Mouse (Mus musculus) lung, postnatal 0 days (tissue): ENCODE measurements around the gene Dppa3. TPM values are rescaled to one million over a fixed set of nuclear protein-coding genes. Genes with fewer than 3 reads are reported as not detected.

Experiments used
- ATAC-seq: fragments of 200-750 bp; cut with Nextera tagmentation; 2 replicates; pipeline ENCODE4 v1.8.0; 2017; ENCODE audit warnings: moderate library complexity
- DNase-seq: peaks from one replicate; pipeline ENCODE4 v3.0.0-alpha.2; 2016; ENCODE audit warnings: low spot score
- H3K27ac ChIP-seq: fragments of 300-500 bp; sonication (generic); 2 replicates; pipeline ENCODE4 v1.5.1; 2014; ENCODE audit warnings: antibody characterized with exemption, mild to moderate bottlenecking, low read length, mixed read lengths
- H3K27me3 ChIP-seq: fragments of 300-500 bp; sonication (generic); replicated peaks from 2 replicates; pipeline ENCODE4 v1.6.1; 2014; ENCODE audit warnings: low read length, mixed read lengths; ENCODE audit not compliant: insufficient read depth
- H3K36me3 ChIP-seq: fragments of 300-500 bp; sonication (generic); 2 replicates; pipeline ENCODE4 v1.6.1; 2014; ENCODE audit warnings: low read length, mixed read lengths; ENCODE audit not compliant: insufficient read depth
- H3K4me1 ChIP-seq: fragments of 300-500 bp; sonication (generic); 2 replicates; pipeline ENCODE4 v1.6.1; 2014; ENCODE audit warnings: antibody characterized with exemption, low read depth, low read length, mixed read lengths; ENCODE audit not compliant: insufficient read depth
- H3K4me2 ChIP-seq: fragments of 300-500 bp; sonication (generic); replicated peaks from 2 replicates; pipeline ENCODE4 v1.6.1; 2014; ENCODE audit warnings: low read depth, mild to moderate bottlenecking, low read length, moderate library complexity, mixed read lengths
- H3K4me3 ChIP-seq: fragments of 300-500 bp; sonication (generic); 2 replicates; pipeline ENCODE4 v1.5.1; 2014; ENCODE audit warnings: low read depth, low read length
- H3K9ac ChIP-seq: fragments of 300-500 bp; sonication (generic); replicated peaks from 2 replicates; pipeline ENCODE4 v1.6.1; 2014; ENCODE audit warnings: low read depth, mild to moderate bottlenecking
- H3K9me3 ChIP-seq: fragments of 300-500 bp; sonication (generic); 2 replicates; pipeline ENCODE4 v1.6.1; 2016; ENCODE audit warnings: low read length, mixed read lengths
- CTCF ChIP-seq: IDR thresholded peaks from 2 replicates; pipeline ENCODE4 v1.5.1; 2016; ENCODE audit warnings: antibody characterized with exemption, mild to moderate bottlenecking
- EP300 ChIP-seq: IDR thresholded peaks from 2 replicates; pipeline ENCODE4 v1.6.1; 2016; ENCODE audit warnings: antibody characterized with exemption, mild to moderate bottlenecking, control low read depth
- WGBS: fragments of 180-500 bp; shearing (Covaris S2); extraction: QIAGEN DNeasy Blood & Tissue Kit; methylation state at CpG from one replicate; pipeline ENCODE4 v1.1.7; 2014; 5-methylcytosine and 5-hydroxymethylcytosine counted together
- polyA plus RNA-seq: library from polyadenylated mRNA; unstranded; fragments of >200 nt; fragmentation: Nextera tagmentation; extraction: Ambion mirVana; gene quantifications from 2 replicates; pipeline ENCODE4 v1.2.1, GENCODE M21; 2015

The Dppa3 gene
- polyA plus RNA-seq, 1 experiment from 2014 or later, result not detected

DNA sequence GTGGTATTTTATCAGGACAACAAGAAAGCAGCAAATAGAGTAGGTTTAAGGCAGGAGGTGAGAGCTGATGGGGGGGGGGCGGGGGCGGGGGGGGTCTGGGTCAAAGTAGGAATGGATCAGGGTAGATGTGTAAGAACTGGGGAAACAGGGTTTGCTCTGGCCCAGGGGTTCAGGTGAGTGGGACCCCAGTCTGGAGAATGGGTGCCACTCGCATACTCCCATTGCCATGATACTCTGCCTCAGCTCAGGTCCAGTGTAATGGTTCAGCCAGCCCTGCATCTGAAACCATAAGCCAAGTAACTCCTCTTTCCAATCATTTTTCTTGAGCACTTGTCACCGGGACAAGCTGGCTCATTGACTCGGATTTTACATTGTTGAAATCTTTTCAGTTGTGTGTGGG lies 42.6 kb downstream of the Dppa3 start:
- no peak overlapping the region for H3K9ac ChIP-seq
- H3K4me3 ChIP-seq, result no peak overlapping the region
- no peak for TF ChIP-seq EP300
- no peak for DNase-seq
- no peaks in the 10 kb centered on the region for H3K27me3 ChIP-seq
- no peaks in the 10 kb centered on the region for H3K9me3 ChIP-seq
- H3K4me1 ChIP-seq, result no peaks in the 10 kb centered on the region
- H3K27ac ChIP-seq, result no peak overlapping the region
- WGBS, result 66% methylated on average over 5 of the region's 5 CpGs
- no peaks in the 10 kb centered on the region for H3K36me3 ChIP-seq
- H3K4me2 ChIP-seq, result no peak overlapping the region
- no peak for ATAC-seq

DNA sequence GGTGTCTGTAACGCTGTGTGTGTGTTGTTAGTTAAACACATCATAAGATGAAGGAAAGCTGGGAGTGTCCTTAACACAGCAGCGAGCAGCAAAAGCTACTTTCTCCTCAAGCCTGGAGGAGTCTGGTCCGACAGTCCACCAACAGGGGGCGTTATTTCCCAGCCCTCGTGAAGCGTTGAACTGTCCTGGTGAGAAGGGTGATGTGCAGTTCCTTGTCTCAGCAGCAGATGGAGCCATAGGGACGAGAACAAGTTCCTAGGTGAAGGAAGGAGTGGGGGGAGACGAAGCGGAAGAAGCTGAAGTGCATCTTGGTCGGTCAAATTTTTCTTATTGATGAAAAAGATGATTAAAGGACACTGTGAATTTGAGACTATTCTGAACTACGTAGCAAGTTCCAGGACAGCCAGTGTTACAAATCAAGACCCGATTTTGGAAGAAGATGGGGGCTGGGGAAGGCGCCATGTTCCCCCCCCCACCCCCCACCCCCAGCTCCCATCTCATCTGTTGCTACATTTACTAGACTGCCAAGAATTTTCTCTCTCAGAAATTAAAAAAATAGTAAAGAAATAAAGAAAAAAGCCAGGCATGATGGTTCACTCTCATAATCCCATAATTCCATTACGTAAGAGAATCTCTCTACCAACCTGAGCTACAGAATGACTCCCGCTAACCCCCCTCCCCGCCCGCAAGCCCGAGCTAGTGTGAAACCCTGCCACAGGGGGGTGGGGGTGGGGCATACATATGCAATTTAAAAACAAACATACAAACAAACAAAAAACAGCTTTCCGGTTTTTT lies 43.4 kb downstream of the Dppa3 start:
- Histone ChIP-seq H3K4me2 (peak overlapping the region; percentile 35), H3K4me1 (no peaks in the 10 kb centered on the region), H3K36me3 (no peaks in the 10 kb centered on the region), H3K27me3 (no peaks in the 10 kb centered on the region), H3K9ac (no peak overlapping the region), H3K27ac (no peak overlapping the region), H3K9me3 (no peaks in the 10 kb centered on the region), H3K4me3 (no peak overlapping the region)
- TF ChIP-seq CTCF (peak; percentile 100), EP300 (no peak)
- ATAC-seq (peak; percentile 77), DNase-seq (peak; percentile 94)
- WGBS, result 9% methylated on average over 19 of the region's 19 CpGs

DNA sequence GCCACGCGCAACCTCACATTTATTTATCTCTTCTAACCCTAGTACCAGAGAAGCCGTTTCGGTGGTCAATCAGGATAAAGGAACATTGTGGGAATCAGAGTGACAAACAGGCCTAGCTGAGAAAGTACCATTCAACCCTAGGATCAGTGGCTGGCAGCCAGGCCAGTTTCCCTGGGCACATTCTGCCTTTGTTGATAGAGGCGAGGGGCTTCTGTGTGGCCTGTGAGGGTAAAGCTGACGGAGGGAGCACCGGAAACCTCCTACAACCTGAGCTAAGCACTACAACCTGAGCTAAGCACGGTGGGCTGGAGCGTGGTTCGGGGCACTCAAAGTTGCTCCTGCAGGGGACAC lies 44.0 kb downstream of the Dppa3 start:
- no peaks in the 10 kb centered on the region for H3K9me3 ChIP-seq
- TF ChIP-seq CTCF, result no peak
- TF ChIP-seq EP300, result no peak
- H3K4me1 ChIP-seq, result no peaks in the 10 kb centered on the region
- no peak overlapping the region for H3K9ac ChIP-seq
- ATAC-seq, result no peak
- H3K27ac ChIP-seq, result no peak overlapping the region
- H3K4me2 ChIP-seq, result peak overlapping the region; percentile 35; the same call in 1 of the 2 replicates
- WGBS, result 28% methylated on average over 10 of the region's 10 CpGs
- no peaks in the 10 kb centered on the region for H3K27me3 ChIP-seq
- H3K36me3 ChIP-seq, result no peaks in the 10 kb centered on the region
- no peak for DNase-seq
- no peak overlapping the region for H3K4me3 ChIP-seq

DNA sequence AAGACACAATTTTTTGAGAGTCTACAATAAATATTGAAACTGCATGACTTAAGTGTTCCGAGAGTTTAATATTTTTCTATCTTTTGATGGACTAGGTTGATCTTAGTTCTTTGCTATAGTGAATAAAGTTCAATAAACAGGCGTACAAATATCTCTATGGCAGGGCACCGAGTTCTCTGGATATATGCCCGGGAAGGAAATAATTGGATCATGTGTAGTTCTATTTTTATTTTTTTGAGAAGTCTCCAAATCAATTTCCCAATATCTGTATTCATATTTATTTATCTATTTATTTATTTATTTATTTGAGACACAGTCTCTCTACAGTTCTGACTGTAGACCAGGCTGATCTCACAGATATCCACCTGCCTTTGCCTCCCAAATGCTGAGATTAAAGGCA lies 44.6 kb downstream of the Dppa3 start:
- H3K4me1 ChIP-seq, result no peaks in the 10 kb centered on the region
- ATAC-seq (no peak), DNase-seq (no peak)
- H3K36me3 ChIP-seq, result no peaks in the 10 kb centered on the region
- 84% methylated on average over 4 of the region's 4 CpGs for WGBS
- H3K27ac ChIP-seq, result no peak overlapping the region
- no peak for TF ChIP-seq CTCF
- no peak for TF ChIP-seq EP300
- no peaks in the 10 kb centered on the region for H3K9me3 ChIP-seq
- H3K4me2 ChIP-seq, result no peak overlapping the region
- no peaks in the 10 kb centered on the region for H3K27me3 ChIP-seq
- no peak overlapping the region for H3K4me3 ChIP-seq
- no peak overlapping the region for H3K9ac ChIP-seq

DNA sequence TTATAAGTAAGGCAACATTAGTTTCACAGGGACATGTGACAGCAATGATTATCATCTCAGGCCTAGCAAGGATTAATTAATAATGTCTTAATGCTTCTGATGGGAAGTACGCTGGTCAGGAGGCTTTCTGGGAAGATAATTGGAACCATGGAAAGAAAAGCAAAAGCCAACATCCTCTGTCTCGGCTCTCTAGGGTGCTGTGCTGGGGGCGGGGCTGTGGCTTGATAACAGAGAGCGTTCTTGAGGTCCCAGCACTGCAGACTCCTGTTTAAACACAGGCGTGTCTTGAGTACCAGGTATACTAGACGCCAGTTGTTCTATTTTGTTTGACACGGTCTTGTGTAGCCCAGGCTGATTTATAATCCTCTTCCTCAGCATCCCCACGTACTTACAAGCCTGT lies 46.5 kb downstream of the Dppa3 start:
- Histone ChIP-seq H3K4me2 (no peak overlapping the region), H3K9ac (no peak overlapping the region), H3K9me3 (no peaks in the 10 kb centered on the region), H3K4me3 (no peak overlapping the region), H3K4me1 (no peaks in the 10 kb centered on the region), H3K27ac (no peak overlapping the region), H3K36me3 (no peaks in the 10 kb centered on the region), H3K27me3 (no peaks in the 10 kb centered on the region)
- TF ChIP-seq EP300 (0 out of 2 replicates have a peak, but pooled peaks have one; percentile 7), CTCF (no peak)
- DNase-seq (peak; percentile 63), ATAC-seq (peak; percentile 83)
- 32% methylated on average over 8 of the region's 8 CpGs for WGBS

Other genes with a start within 250 kb of the Dppa3 start
- 0.99 and 1.6 TPM in 2 replicates for gene Rimklb, start 127.6 kb upstream of the Dppa3 start, polyA plus RNA-seq
- gene Mfap5, start 120.6 kb upstream of the Dppa3 start, polyA plus RNA-seq, result 54.3 and 55.4 TPM in 2 replicates
- gene Aicda, start 72.6 kb upstream of the Dppa3 start, polyA plus RNA-seq, result 0.05 TPM in 1 of 2 replicates, not detected in the other
- gene Apobec1, start 24.0 kb upstream of the Dppa3 start, polyA plus RNA-seq, result 8.9 and 9.5 TPM in 2 replicates
- gene Gdf3, start 16.3 kb upstream of the Dppa3 start, polyA plus RNA-seq, result not detected in 2 replicates
- 0.24 and 0.36 TPM in 2 replicates for gene Nanog, start 81.1 kb downstream of the Dppa3 start, polyA plus RNA-seq
- gene Slc2a3, start 175.2 kb downstream of the Dppa3 start, polyA plus RNA-seq, result 3.8 and 5.0 TPM in 2 replicates
- gene Foxj2, start 193.5 kb downstream of the Dppa3 start, polyA plus RNA-seq, result 5.5 and 6.1 TPM in 2 replicates
- 3.4 and 3.6 TPM in 2 replicates for gene C3ar1, start 229.8 kb downstream of the Dppa3 start, polyA plus RNA-seq
- gene Necap1, start 248.1 kb downstream of the Dppa3 start, polyA plus RNA-seq, result 30.3 and 31.2 TPM in 2 replicates